Mouse (Mus musculus) cerebellum, adult 9-10 months (tissue): ENCODE data around the gene Cpt1c.
"Not testable (repeated sequence)": the region's sequence is repeated elsewhere in the genome, so short reads cannot be mapped to it uniquely, and the experiment has no call there.

Experiments used
- DNase-seq: peaks from one replicate; pipeline ENCODE4 v3.0.0; 2022

Gene Cpt1c

GRCm38 (mm10) chr7:44974383-44975116, at the start of gene Cpt1c:
TSS of gene Cpt1c (minus strand) at chr7:44974851.
- peak; percentile 92 for DNase-seq

- DNase-seq: not testable (repeated sequence)
Observed at GRCm38 (mm10) chr7:45023711-45024110, 49.1 kb upstream of the Cpt1c start.

GRCm38 (mm10) chr7:45020225-45020624, 45.6 kb upstream of the Cpt1c start:
- DNase-seq: no peak

- DNase-seq: peak; percentile 57
Observed at GRCm38 (mm10) chr7:45019031-45019571, 44.5 kb upstream of the Cpt1c start.

- DNase-seq: peak; percentile 92
Observed at GRCm38 (mm10) chr7:45017242-45018061, 42.8 kb upstream of the Cpt1c start, which contains the start of gene Rras. TSS of gene Rras (plus strand) at chr7:45017961.

- no peak for DNase-seq
Observed at GRCm38 (mm10) chr7:45016761-45017160, 42.1 kb upstream of the Cpt1c start.

GRCm38 (mm10) chr7:45015957-45016612, 41.4 kb upstream of the Cpt1c start, which contains the start of gene Scaf1:
TSS of gene Scaf1 (minus strand) at chr7:45016363.
- peak; percentile 100 for DNase-seq

- DNase-seq: peak; percentile 72
Observed at GRCm38 (mm10) chr7:45015344-45015956, 40.8 kb upstream of the Cpt1c start.

GRCm38 (mm10) chr7:45014096-45014451, 39.4 kb upstream of the Cpt1c start:
- DNase-seq: no peak

- DNase-seq: no peak
Observed at GRCm38 (mm10) chr7:45013366-45014095, 38.9 kb upstream of the Cpt1c start.

- no peak for DNase-seq
Observed at GRCm38 (mm10) chr7:45012824-45013223, 38.2 kb upstream of the Cpt1c start.

GRCm38 (mm10) chr7:45012011-45012410, 37.4 kb upstream of the Cpt1c start:
- no peak for DNase-seq

- DNase-seq: no peak
Observed at GRCm38 (mm10) chr7:45008411-45008810, 33.8 kb upstream of the Cpt1c start.

- DNase-seq: no peak
Observed at GRCm38 (mm10) chr7:45007846-45008245, 33.2 kb upstream of the Cpt1c start.

GRCm38 (mm10) chr7:45007141-45007540, 32.5 kb upstream of the Cpt1c start:
- no peak for DNase-seq

GRCm38 (mm10) chr7:45006503-45006902, 31.9 kb upstream of the Cpt1c start:
- DNase-seq: no peak

GRCm38 (mm10) chr7:45005321-45005992, 30.8 kb upstream of the Cpt1c start:
- DNase-seq: no peak

- no peak for DNase-seq
Observed at GRCm38 (mm10) chr7:45004546-45004945, 29.9 kb upstream of the Cpt1c start.

- no peak for DNase-seq
Observed at GRCm38 (mm10) chr7:45002440-45002839, 27.8 kb upstream of the Cpt1c start.

- no peak for DNase-seq
Observed at GRCm38 (mm10) chr7:45000539-45001114, 26.0 kb upstream of the Cpt1c start.

- DNase-seq: no peak
Observed at GRCm38 (mm10) chr7:44999753-45000152, 25.1 kb upstream of the Cpt1c start.
